Mouse (Mus musculus): ENCODE results near the gene Cyp3a59.
"Not testable (repeated sequence)": the region's sequence is repeated elsewhere in the genome, so short reads cannot be mapped to it uniquely, and the experiment has no call there.

Cyp3a59 gene

GRCm38 (mm10) chr5:146078945-146079344 is at the start of gene Cyp3a59:
Cyp3a59 (plus strand) TSS chr5:146079257.
- not testable (repeated sequence) for DNase-seq (ENCODE audit: low spot score)

GRCm38 (mm10) chr5:146070099-146070498 is 9.0 kb upstream of the Cyp3a59 start:
- no peak for DNase-seq (ENCODE audit: low spot score)

- DNase-seq (ENCODE audit: low spot score): no peak
Measured at GRCm38 (mm10) chr5:146147903-146148302, 68.8 kb downstream of the Cyp3a59 start.

GRCm38 (mm10) chr5:146150454-146150853 is 71.4 kb downstream of the Cyp3a59 start:
- no peak for DNase-seq (ENCODE audit: low spot score)

- not testable (repeated sequence) for DNase-seq (ENCODE audit: low spot score)
Measured at GRCm38 (mm10) chr5:146158326-146158725, 79.3 kb downstream of the Cyp3a59 start.

GRCm38 (mm10) chr5:146160439-146160838 is 81.4 kb downstream of the Cyp3a59 start, which contains the start of gene Gm5565:
Gm5565 (minus strand) TSS chr5:146160539.
- not testable (repeated sequence) for DNase-seq (ENCODE audit: low spot score)

Data from lung, postnatal 25 days (tissue).